Mouse (Mus musculus) CH12.LX (cell line): Measurements from ENCODE around the gene Babam2. TPM values are rescaled to one million over a fixed set of nuclear protein-coding genes. Genes with fewer than 3 reads are reported as not detected.

ENCODE experiments used
- DNase-seq: peaks from one replicate; pipeline ENCODE4 v3.0.0-alpha.2; 2013; ENCODE audit errors: extremely low read depth
- H3K27ac ChIP-seq: 2 replicates; pipeline ENCODE4 v1.5.1; 2012; ENCODE audit warnings: low read depth, mild to moderate bottlenecking, control low read depth, moderate library complexity; ENCODE audit not compliant: insufficient read depth
- H3K27me3 ChIP-seq: replicated peaks from 2 replicates; pipeline ENCODE3; 2012; ENCODE audit warnings: inconsistent platforms
- H3K36me3 ChIP-seq, 2 experiments: replicated peaks in 1 of 2; 2 replicates each; pipeline versions ENCODE3 to v1.6.1; 2012; ENCODE audit warnings: inconsistent platforms in 1 of 2, low read length in 1 of 2, mild to moderate bottlenecking in 1 of 2, mixed read lengths in 1 of 2, moderate library complexity in 1 of 2; ENCODE audit not compliant: control insufficient read depth in 1 of 2, insufficient read depth in 1 of 2
- H3K4me1 ChIP-seq, 2 experiments: 2 replicates each; pipeline ENCODE4 v1.6.1; 2012; ENCODE audit warnings: inconsistent platforms in 1 of 2, moderate library complexity in 1 of 2; ENCODE audit not compliant: insufficient read depth in 2 of 2, control insufficient read depth in 1 of 2
- H3K4me2 ChIP-seq: 2 replicates; pipeline ENCODE4 v1.6.1; 2012; ENCODE audit warnings: low read depth, mild to moderate bottlenecking, control low read depth; ENCODE audit not compliant: poor library complexity, insufficient read depth, severe bottlenecking
- H3K4me3 ChIP-seq, 3 experiments: fragments of 150-350 bp in 1 of 3; sonication (generic) in 1 of 3; replicated peaks in 1 of 3; 2 replicates each; pipeline versions ENCODE3 to v1.5.1; 2011 to 2012; ENCODE audit warnings: low read depth in 2 of 3, low read length in 2 of 3, mild to moderate bottlenecking in 2 of 3, moderate library complexity in 2 of 3, control low read depth in 1 of 3, improper control_type of control experiment in 1 of 3, inconsistent platforms in 1 of 3, mixed read lengths in 1 of 3; ENCODE audit not compliant: poor library complexity in 1 of 3
- H3K79me2 ChIP-seq: replicated peaks from 2 replicates; pipeline ENCODE4 v1.6.1; 2012; ENCODE audit warnings: mild to moderate bottlenecking, moderate library complexity; ENCODE audit not compliant: control insufficient read depth, poor library complexity, insufficient read depth, severe bottlenecking; ENCODE audit errors: extremely low read depth
- H3K9ac ChIP-seq: 2 replicates; pipeline ENCODE4 v1.6.1; 2012; ENCODE audit warnings: low read depth, mild to moderate bottlenecking, control low read depth, moderate library complexity; ENCODE audit not compliant: insufficient read depth
- H3K9me3 ChIP-seq: replicated peaks from 2 replicates; pipeline ENCODE3; 2012; ENCODE audit warnings: low read length, inconsistent platforms, mixed read lengths
- BHLHE40 ChIP-seq: IDR thresholded peaks from 2 replicates; pipeline ENCODE4 v1.6.1; 2011; ENCODE audit warnings: mild to moderate bottlenecking, low read depth, low read length, improper control_type of control experiment
- CHD1 ChIP-seq: IDR thresholded peaks from 2 replicates; pipeline ENCODE4 v1.6.1; 2012; ENCODE audit warnings: low read depth, low read length, improper control_type of control experiment, inconsistent platforms
- CHD2 ChIP-seq: IDR thresholded peaks from 2 replicates; pipeline ENCODE4 v1.6.1; 2011; ENCODE audit warnings: low read length, improper control_type of control experiment
- ELF1 ChIP-seq: IDR thresholded peaks from 2 replicates; pipeline ENCODE4 v1.6.1; 2014; ENCODE audit warnings: low read depth, mild to moderate bottlenecking, inconsistent platforms, low read length, improper control_type of control experiment
- EP300 ChIP-seq: IDR thresholded peaks from 2 replicates; pipeline ENCODE4 v1.6.1; 2011; ENCODE audit warnings: low read length, improper control_type of control experiment
- JUN ChIP-seq: IDR thresholded peaks from 2 replicates; pipeline ENCODE4 v1.6.1; 2011; ENCODE audit warnings: low read depth, mild to moderate bottlenecking, low read length, improper control_type of control experiment, moderate library complexity; ENCODE audit not compliant: insufficient read depth
- MAFK ChIP-seq: IDR thresholded peaks from 2 replicates; pipeline ENCODE4 v1.6.1; 2011; ENCODE audit warnings: low read length, improper control_type of control experiment; ENCODE audit not compliant: insufficient replicate concordance
- MAX ChIP-seq: IDR thresholded peaks from 2 replicates; pipeline ENCODE4 v1.6.1; 2011; ENCODE audit warnings: low read length, improper control_type of control experiment
- MAZ ChIP-seq: IDR thresholded peaks from 2 replicates; pipeline ENCODE4 v1.6.1; 2012; ENCODE audit warnings: low read depth, mild to moderate bottlenecking, inconsistent platforms, low read length, improper control_type of control experiment, moderate library complexity
- MEF2A ChIP-seq: IDR thresholded peaks from 2 replicates; pipeline ENCODE4 v1.6.1; 2014; ENCODE audit warnings: low read depth, mild to moderate bottlenecking, inconsistent platforms, low read length, improper control_type of control experiment, borderline replicate concordance
- NELFE ChIP-seq: IDR thresholded peaks from 2 replicates; pipeline ENCODE4 v1.6.1; 2011; ENCODE audit warnings: low read depth, low read length, improper control_type of control experiment
- POLR2AphosphoS2 ChIP-seq: IDR thresholded peaks from 2 replicates; pipeline ENCODE4 v1.6.1; 2011; ENCODE audit warnings: low read depth, low read length, improper control_type of control experiment
- SMC3 ChIP-seq: IDR thresholded peaks from 2 replicates; pipeline ENCODE4 v1.6.1; 2011; ENCODE audit warnings: low read depth, low read length, improper control_type of control experiment
- TBP ChIP-seq: conservative IDR thresholded peaks from 2 replicates; pipeline ENCODE4 v1.6.1; 2011; ENCODE audit warnings: low read depth, low read length, improper control_type of control experiment
- TCF12 ChIP-seq: IDR thresholded peaks from 2 replicates; pipeline ENCODE4 v1.6.1; 2014; ENCODE audit warnings: low read depth, mild to moderate bottlenecking, inconsistent platforms, low read length, improper control_type of control experiment
- USF1 ChIP-seq: IDR thresholded peaks from 2 replicates; pipeline ENCODE4 v1.6.1; 2014; ENCODE audit warnings: low read depth, mild to moderate bottlenecking, inconsistent platforms, low read length, improper control_type of control experiment
- USF2 ChIP-seq: conservative IDR thresholded peaks from 2 replicates; pipeline ENCODE4 v1.6.1; 2011; ENCODE audit warnings: low read depth, low read length, improper control_type of control experiment
- ZKSCAN1 ChIP-seq: IDR thresholded peaks from 2 replicates; pipeline ENCODE4 v1.6.1; 2012; ENCODE audit warnings: low read depth, inconsistent platforms, low read length, improper control_type of control experiment, borderline replicate concordance
- ZMIZ1 ChIP-seq: IDR thresholded peaks from 2 replicates; pipeline ENCODE4 v1.6.1; 2012; ENCODE audit warnings: low read depth, mild to moderate bottlenecking, inconsistent platforms, low read length, improper control_type of control experiment
- dilution Hi-C: fragments of 300-500 bp; cut with MboI; formaldehyde crosslinking; loops from 2 replicates; pipeline ENCODE4 v1.14.3; 2020; ENCODE audit warnings: low sequenced_read_pairs; ENCODE audit not compliant: extremely low pct_unique_long_range_greater_than_20kb, extremely low pct_ligation_motif_present
- in situ Hi-C: fragments of 300-500 bp; cut with MboI; formaldehyde crosslinking; loops from 3 replicates; pipeline ENCODE4 v1.14.3; 2019; ENCODE audit warnings: low sequenced_read_pairs, low pct_ligation_motif_present, low pct_unique_long_range_greater_than_20kb, mixed read lengths
- polyA plus RNA-seq: library from polyadenylated mRNA; unstranded; fragments of >175 nt; gene quantifications from 2 replicates; pipeline ENCODE4 v1.2.1, GENCODE M21; 2012; ENCODE audit warnings: low read depth; ENCODE audit not compliant: insufficient read length
- total RNA-seq, 2 experiments: library from RNA; depleted of rRNA; stranded (reverse); fragments of 300-350 nt in 1 of 2; fragments of >200 nt in 1 of 2; gene quantifications; 2 replicates each; pipeline ENCODE4 v1.2.3; 2012 to 2014

Babam2 gene
- total and polyA plus RNA-seq, 3 experiments = 38.2 to 78.0 (median 39.8) TPM

DNA sequence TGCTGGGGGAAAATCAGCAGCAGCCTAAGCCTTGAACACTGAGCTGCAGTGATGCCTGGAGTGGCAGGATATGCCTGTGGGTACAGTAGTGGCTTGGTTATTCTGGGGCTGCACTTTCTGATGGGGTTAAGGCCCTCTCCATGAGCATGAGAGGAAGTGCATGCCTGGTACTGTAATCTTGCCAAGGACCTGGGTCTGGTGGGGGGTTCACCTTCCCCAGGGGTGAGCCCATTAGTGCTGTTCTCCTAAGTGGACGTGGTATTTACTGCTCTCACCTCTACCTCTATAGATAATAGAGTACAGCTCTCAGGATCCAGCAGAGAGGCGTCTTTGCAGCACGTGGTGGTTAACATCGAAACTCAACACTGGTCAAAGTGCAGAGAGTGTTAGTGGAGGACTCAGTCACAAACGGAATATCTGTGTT, 16.4 kb downstream of the Babam2 start:
- Histone ChIP-seq H3K9me3 (no peaks in the 10 kb centered on the region), H3K4me1 (peaks cover 6 to 8% of the 10 kb centered on the region in 2 experiments; a peak in 2 of 4 replicates), H3K36me3 (peaks cover 0 to 24% of the 10 kb centered on the region in 2 experiments), H3K4me3 (no peak overlapping the region), H3K9ac (no peak overlapping the region), H3K4me2 (no peak overlapping the region), H3K27me3 (no peaks in the 10 kb centered on the region), H3K79me2 (no peaks in the 10 kb centered on the region), H3K27ac (no peak overlapping the region)
- no peak for TF ChIP-seq MAX
- no peak for TF ChIP-seq POLR2AphosphoS2
- TF ChIP-seq MAFK = no peak
- no peak for TF ChIP-seq USF1
- no peak for TF ChIP-seq ZKSCAN1
- TF ChIP-seq CHD1 = no peak
- TF ChIP-seq NELFE = no peak
- no peak for TF ChIP-seq TCF12
- no peak for TF ChIP-seq CHD2
- no peak for TF ChIP-seq BHLHE40
- no peak for TF ChIP-seq JUN
- no peak for TF ChIP-seq SMC3
- no peak for TF ChIP-seq ELF1
- no peak for TF ChIP-seq MEF2A
- no peak for TF ChIP-seq USF2
- no peak for TF ChIP-seq MAZ
- DNase-seq = no peak
- in situ Hi-C loops = no loop called here
- dilution Hi-C loops = no loop called here

- Histone ChIP-seq H3K9me3 (no peaks in the 10 kb centered on the region), H3K79me2 (no peaks in the 10 kb centered on the region), H3K4me1 (peaks cover 6 to 8% of the 10 kb centered on the region in 2 experiments; a peak in 2 of 4 replicates), H3K36me3 (peaks cover 0 to 13% of the 10 kb centered on the region in 2 experiments), H3K27ac (no peak overlapping the region), H3K4me2 (no peak overlapping the region), H3K27me3 (no peaks in the 10 kb centered on the region), H3K4me3 (no peak overlapping the region), H3K9ac (no peak overlapping the region)
- no peak for TF ChIP-seq EP300
- TF ChIP-seq TBP = no peak
- TF ChIP-seq ZMIZ1 = no peak
- TF ChIP-seq ELF1 = no peak
- TF ChIP-seq CHD1 = no peak
- dilution Hi-C loops = no loop called here
- no peak for DNase-seq
- in situ Hi-C loops = no loop called here
Measured at GRCm38 (mm10) chr5:31715486-31716150, 18.1 kb downstream of the Babam2 start.
